Mouse (Mus musculus): ENCODE measurements at regions not wholly inside any gene's neighbourhood (a gene's known extent, or its start where the extent isn't known, plus 50 kb on each side); places are given as distances from the start of the nearest gene placed in this dataset.

GRCm38 (mm10) chr4:127430237-127430636, 72.3 kb upstream of the Gjb5 start:
- no peak for TF ChIP-seq CTCF (IDR thresholded peaks at IDR 0.05; ENCODE audit: low read depth, low read length)
- 0 out of 2 replicates have a peak, but pooled peaks have one; percentile 17 for TF ChIP-seq EP300 (IDR thresholded peaks at IDR 0.05; ENCODE audit: insufficient read depth, low read depth, low read length)
- no peak for TF ChIP-seq POLR2A (IDR thresholded peaks at IDR 0.05; ENCODE audit: insufficient read depth, low read length)
